Mouse (Mus musculus) liver, adult 2 months (tissue): ENCODE measurements around the gene Art1.

Experiments used
- CTCF ChIP-seq: fragments of 200-500 bp; IDR thresholded peaks from 2 replicates; pipeline ENCODE4 v1.5.1; 2011; ENCODE audit warnings: low read depth, low read length, control low read depth
- POLR2A ChIP-seq: fragments of 200-500 bp; IDR thresholded peaks from 2 replicates; pipeline ENCODE4 v1.6.1; 2011; ENCODE audit warnings: low read length, control low read depth; ENCODE audit not compliant: insufficient read depth; ENCODE audit errors: extremely low read depth

DNA sequence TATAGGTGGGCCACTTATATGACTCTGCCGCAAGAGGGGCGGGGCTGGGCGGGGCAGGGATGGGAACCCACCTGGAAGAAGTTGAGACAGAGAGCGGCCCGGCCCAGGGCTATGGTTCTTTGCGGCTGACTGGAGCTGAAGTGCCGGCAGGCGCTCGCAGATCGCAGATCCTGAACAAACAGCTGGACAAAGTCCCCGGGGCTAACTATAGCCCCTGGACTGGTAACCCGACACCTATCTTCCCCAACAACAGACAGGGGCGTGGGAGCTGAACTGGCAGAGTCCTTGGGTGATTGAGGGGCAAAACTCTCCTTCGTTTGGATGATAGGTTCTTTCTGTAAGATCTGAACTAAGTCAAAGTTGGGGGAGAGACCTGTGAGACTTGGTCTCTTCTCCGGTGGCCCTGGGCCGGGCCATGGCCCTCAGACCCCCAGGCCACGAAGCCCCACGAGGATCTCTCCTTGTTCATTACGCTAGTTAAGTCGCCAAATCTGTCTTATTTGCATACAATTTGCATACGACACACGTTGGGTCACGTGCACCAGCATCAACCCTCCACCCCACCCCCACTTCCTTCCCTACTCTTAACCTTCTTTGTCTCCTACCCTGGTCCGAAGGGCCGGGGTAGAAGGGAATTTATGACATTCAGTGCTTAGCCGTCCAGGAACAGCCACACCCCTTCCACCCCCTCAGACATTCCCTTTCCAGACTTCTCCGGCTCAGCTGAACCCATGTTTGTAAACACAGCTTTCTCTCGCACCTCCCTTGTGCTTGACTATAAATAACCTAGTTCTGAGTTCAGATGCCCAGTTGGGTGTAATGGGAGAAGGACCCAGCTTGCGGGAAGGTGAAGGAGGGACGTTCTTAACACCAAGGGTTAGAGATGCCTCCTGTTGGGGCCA lies 1.5 kb upstream of the Art1 start:
- TF ChIP-seq CTCF (no peak), POLR2A (no peak)
